Mouse (Mus musculus) large intestine, adult 2 months (tissue): ENCODE measurements at regions not wholly inside any gene's neighbourhood (a gene's known extent, or its start where the extent isn't known, plus 50 kb on each side); places are given as distances from the start of the nearest gene placed in this dataset.

Experiments used
- DNase-seq: peaks from one replicate; pipeline ENCODE4 v3.0.0-alpha.2; 2012; ENCODE audit warnings: low read depth, low spot score
- WGBS: fragments of 180-500 bp; shearing (Covaris S2); methylation state at CpG from one replicate; pipeline ENCODE4 v1.1.7; 2018; 5-methylcytosine and 5-hydroxymethylcytosine counted together

- WGBS: 26% methylated on average over 3 of the region's 3 CpGs
- no peak for DNase-seq
Observed at GRCm38 (mm10) chr1:90287251-90287650, 83.5 kb downstream of the Ackr3 start.

- WGBS: 54% methylated on average over 8 of the region's 8 CpGs
- DNase-seq: no peak
Observed at GRCm38 (mm10) chr1:90288892-90289731, 85.3 kb downstream of the Ackr3 start.

GRCm38 (mm10) chr1:90289732-90290215 lies 86.0 kb downstream of the Ackr3 start:
- DNase-seq: no peak
- WGBS: 58% methylated on average over 6 of the region's 6 CpGs

GRCm38 (mm10) chr1:90290428-90291197 lies 86.8 kb downstream of the Ackr3 start:
- DNase-seq: no peak
- 77% methylated on average over 7 of the region's 7 CpGs for WGBS

- no peak for DNase-seq
- WGBS: 95% methylated on average over 1 of the region's 1 CpGs
Observed at GRCm38 (mm10) chr1:90291256-90291655, 87.5 kb downstream of the Ackr3 start.

- 36% methylated on average over 5 of the region's 5 CpGs for WGBS
- no peak for DNase-seq
Observed at GRCm38 (mm10) chr1:90297751-90298150, 94.0 kb downstream of the Ackr3 start.

- 89% methylated on average over 10 of the region's 10 CpGs for WGBS
- DNase-seq: no peak
Observed at GRCm38 (mm10) chr1:90300229-90300628, 96.4 kb downstream of the Ackr3 start.

GRCm38 (mm10) chr1:90304331-90304730 lies 100.6 kb downstream of the Ackr3 start:
- WGBS: 78% methylated on average over 7 of the region's 7 CpGs
- no peak for DNase-seq

GRCm38 (mm10) chr1:90311016-90311415 lies 107.2 kb downstream of the Ackr3 start:
- no peak for DNase-seq
- 42% methylated on average over 3 of the region's 3 CpGs for WGBS

GRCm38 (mm10) chr1:90311649-90312442 lies 108.1 kb downstream of the Ackr3 start:
- WGBS: 86% methylated on average over 8 of the region's 8 CpGs
- DNase-seq: no peak

GRCm38 (mm10) chr1:90313750-90314359 lies 110.1 kb downstream of the Ackr3 start:
- 91% methylated on average over 12 of the region's 12 CpGs for WGBS
- DNase-seq: no peak

GRCm38 (mm10) chr1:90317902-90318301 lies 114.1 kb downstream of the Ackr3 start:
- no peak for DNase-seq
- 86% methylated on average over 6 of the region's 6 CpGs for WGBS

GRCm38 (mm10) chr1:90318502-90318901 lies 114.7 kb downstream of the Ackr3 start:
- WGBS: 75% methylated on average over 9 of the region's 9 CpGs
- DNase-seq: no peak

- no peak for DNase-seq
- WGBS: 90% methylated on average over 9 of the region's 9 CpGs
Observed at GRCm38 (mm10) chr1:90320518-90320917, 116.7 kb downstream of the Ackr3 start.

- WGBS: 77% methylated on average over 8 of the region's 8 CpGs
- DNase-seq: no peak
Observed at GRCm38 (mm10) chr1:90321501-90321900, 117.7 kb downstream of the Ackr3 start.

- WGBS: 84% methylated on average over 6 of the region's 6 CpGs
- DNase-seq: no peak
Observed at GRCm38 (mm10) chr1:90327237-90327636, 123.5 kb downstream of the Ackr3 start.

- 89% methylated on average over 4 of the region's 4 CpGs for WGBS
- no peak for DNase-seq
Observed at GRCm38 (mm10) chr1:90332531-90332930, 128.8 kb downstream of the Ackr3 start.

GRCm38 (mm10) chr1:90333676-90334430 lies 130.1 kb downstream of the Ackr3 start:
- no peak for DNase-seq
- 65% methylated on average over 6 of the region's 6 CpGs for WGBS
